Mouse (Mus musculus): Measurements from ENCODE around the gene Ndufs3. TPM values are rescaled to one million over a fixed set of nuclear protein-coding genes. Genes with fewer than 3 reads are reported as not detected.

Ndufs3 gene
- 100 to 1,000 TPM; 455 to 488 TPM for total RNA-seq (2021)
- long read RNA-seq, experiment 1, transcript Ndufs3-201 (7 exons, 1,046 nt), result major isoform, 1,196 of 1,240 reads
- long read RNA-seq, experiment 1, partial matches to known transcripts, result 31 of 1,240 reads
- long read RNA-seq, experiment 1, other reads (novel, unspliced or antisense), result 12 of 1,240 reads
- long read RNA-seq, experiment 2, transcript Ndufs3-201 (7 exons, 1,046 nt), result major isoform, 1,032 of 1,063 reads
- long read RNA-seq, experiment 2, partial matches to known transcripts, result 16 of 1,063 reads
- long read RNA-seq, experiment 2, other reads (novel, unspliced or antisense), result 15 of 1,063 reads

- peak; percentile 83 for DNase-seq
Observed at GRCm38 (mm10) chr2:90904076-90904855, at the start of gene Ndufs3, which contains the start of gene Kbtbd4. Gene Ndufs3 (minus strand): TSS chr2:90904827. Gene Kbtbd4 (plus strand): TSS chr2:90904740.

GRCm38 (mm10) chr2:90953461-90953860 is 48.8 kb upstream of the Ndufs3 start:
- DNase-seq, result no peak

GRCm38 (mm10) chr2:90950582-90951194 is 46.1 kb upstream of the Ndufs3 start:
- DNase-seq, result no peak

- DNase-seq, result no peak
Observed at GRCm38 (mm10) chr2:90950149-90950548, 45.5 kb upstream of the Ndufs3 start.

GRCm38 (mm10) chr2:90941744-90942143 is 37.1 kb upstream of the Ndufs3 start:
- DNase-seq, result no peak

- DNase-seq, result peak; percentile 88
Observed at GRCm38 (mm10) chr2:90940233-90941229, 35.9 kb upstream of the Ndufs3 start, which contains the start of gene Celf1. Gene Celf1 (plus strand): TSS chr2:90940382.

GRCm38 (mm10) chr2:90939750-90940149 is 35.1 kb upstream of the Ndufs3 start:
- DNase-seq, result no peak

- no peak for DNase-seq
Observed at GRCm38 (mm10) chr2:90938362-90938761, 33.7 kb upstream of the Ndufs3 start.

GRCm38 (mm10) chr2:90932273-90932672 is 27.6 kb upstream of the Ndufs3 start:
- DNase-seq, result no peak

- DNase-seq, result no peak
Observed at GRCm38 (mm10) chr2:90931829-90932228, 27.2 kb upstream of the Ndufs3 start.

GRCm38 (mm10) chr2:90928566-90928965 is 23.9 kb upstream of the Ndufs3 start:
- DNase-seq, result no peak

- DNase-seq, result no peak
Observed at GRCm38 (mm10) chr2:90922636-90923035, 18.0 kb upstream of the Ndufs3 start.

- no peak for DNase-seq
Observed at GRCm38 (mm10) chr2:90921178-90921577, 16.6 kb upstream of the Ndufs3 start.

GRCm38 (mm10) chr2:90917999-90918698 is 13.5 kb upstream of the Ndufs3 start:
- DNase-seq, result no peak

- DNase-seq, result peak; percentile 83
Observed at GRCm38 (mm10) chr2:90917233-90917998, 12.8 kb upstream of the Ndufs3 start.

GRCm38 (mm10) chr2:90916560-90917232 is 12.1 kb upstream of the Ndufs3 start:
- no peak for DNase-seq

- no peak for DNase-seq
Observed at GRCm38 (mm10) chr2:90915516-90915915, 10.9 kb upstream of the Ndufs3 start.

GRCm38 (mm10) chr2:90913671-90914070 is 9.0 kb upstream of the Ndufs3 start:
- no peak for DNase-seq

- DNase-seq, result no peak
Observed at GRCm38 (mm10) chr2:90911668-90912067, 7.0 kb upstream of the Ndufs3 start.

GRCm38 (mm10) chr2:90910861-90911260 is 6.2 kb upstream of the Ndufs3 start:
- no peak for DNase-seq
